Mouse (Mus musculus) forebrain, postnatal 0 days (tissue): ENCODE data around the gene Gm20695. TPM values are rescaled to one million over a fixed set of nuclear protein-coding genes. Genes with fewer than 3 reads are reported as not detected.

Source experiments
- ATAC-seq: fragments of 200-750 bp; cut with Nextera tagmentation; 2 replicates; pipeline ENCODE4 v1.8.0; 2017; ENCODE audit warnings: mild to moderate bottlenecking, moderate library complexity
- DNase-seq: peaks from one replicate; pipeline ENCODE4 v3.0.0-alpha.2; 2015
- H3K27ac ChIP-seq: fragments of 300-500 bp; sonication (generic); 2 replicates; pipeline ENCODE4 v1.5.1; 2014; ENCODE audit warnings: low read depth, mild to moderate bottlenecking, antibody characterized with exemption, low read length, moderate library complexity, mixed read lengths
- H3K27me3 ChIP-seq: fragments of 300-500 bp; sonication (generic); 2 replicates; pipeline ENCODE4 v1.6.1; 2014; ENCODE audit warnings: mild to moderate bottlenecking, low read length, mixed read lengths; ENCODE audit not compliant: insufficient read depth
- H3K36me3 ChIP-seq: fragments of 300-500 bp; sonication (generic); 2 replicates; pipeline ENCODE4 v1.6.1; 2014; ENCODE audit warnings: mild to moderate bottlenecking, moderate library complexity; ENCODE audit not compliant: insufficient read depth
- H3K4me1 ChIP-seq: fragments of 300-500 bp; sonication (generic); 2 replicates; pipeline ENCODE4 v1.6.1; 2014; ENCODE audit warnings: antibody characterized with exemption; ENCODE audit not compliant: insufficient read depth
- H3K4me2 ChIP-seq: fragments of 300-500 bp; sonication (generic); 2 replicates; pipeline ENCODE4 v1.6.1; 2014; ENCODE audit warnings: low read depth, mild to moderate bottlenecking, moderate library complexity
- H3K4me3 ChIP-seq: fragments of 300-500 bp; sonication (generic); 2 replicates; pipeline ENCODE4 v1.5.1; 2014; ENCODE audit warnings: low read depth, low read length, mixed read lengths
- H3K9ac ChIP-seq: fragments of 300-500 bp; sonication (generic); 2 replicates; pipeline ENCODE4 v1.6.1; 2014; ENCODE audit warnings: mild to moderate bottlenecking
- H3K9me3 ChIP-seq: fragments of 300-500 bp; sonication (generic); 2 replicates; pipeline ENCODE4 v1.6.1; 2016; ENCODE audit warnings: low read length
- CTCF ChIP-seq: sonication (generic); IDR thresholded peaks from 2 replicates; pipeline ENCODE4 v1.5.1; 2016; ENCODE audit warnings: antibody characterized with exemption, control low read depth, low read depth
- WGBS: fragments of 180-500 bp; shearing (Covaris S2); extraction: QIAGEN DNeasy Blood & Tissue Kit; methylation state at CpG from one replicate; pipeline ENCODE4 v1.1.7; 2014; 5-methylcytosine and 5-hydroxymethylcytosine counted together
- polyA plus RNA-seq: library from polyadenylated mRNA; unstranded; fragments of >200 nt; fragmentation: Nextera tagmentation; extraction: Ambion mirVana; gene quantifications from 2 replicates; pipeline ENCODE4 v1.2.1, GENCODE M21; 2015
- total RNA-seq: library from RNA; depleted of rRNA; stranded (reverse); fragments of >200 nt; gene quantifications from 2 replicates; pipeline ENCODE4 v1.2.3, GENCODE M21; 2014

Gm20695 gene
- total and polyA plus RNA-seq, 2 experiments from 2014 or later, result 2.4 to 5.6 TPM

GRCm38 (mm10) chr16:3895173-3895792, 10.8 kb downstream of the Gm20695 start:
- Histone ChIP-seq H3K9ac (no peak overlapping the region), H3K4me1 (no peaks in the 10 kb centered on the region), H3K27ac (peak overlapping the region; percentile 10; the same call in 1 of the 2 replicates), H3K9me3 (no peaks in the 10 kb centered on the region), H3K27me3 (no peaks in the 10 kb centered on the region), H3K4me3 (no peak overlapping the region), H3K4me2 (no peak overlapping the region), H3K36me3 (peaks cover 42% of the 10 kb centered on the region)
- WGBS, result 84% methylated on average over 9 of the region's 9 CpGs
- TF ChIP-seq CTCF, result no peak
- ATAC-seq (no peak), DNase-seq (no peak)

- Histone ChIP-seq H3K27me3 (no peaks in the 10 kb centered on the region), H3K36me3 (peaks cover 49% of the 10 kb centered on the region), H3K27ac (no peak overlapping the region), H3K9ac (no peak overlapping the region), H3K4me3 (no peak overlapping the region), H3K4me1 (no peaks in the 10 kb centered on the region), H3K4me2 (no peak overlapping the region), H3K9me3 (no peaks in the 10 kb centered on the region)
- 90% methylated on average over 6 of the region's 6 CpGs for WGBS
- no peak for ATAC-seq
- TF ChIP-seq CTCF, result no peak
- DNase-seq, result no peak
Observed at GRCm38 (mm10) chr16:3896046-3896445, 11.6 kb downstream of the Gm20695 start.

GRCm38 (mm10) chr16:3896553-3896952, 12.1 kb downstream of the Gm20695 start:
- Histone ChIP-seq H3K4me1 (no peaks in the 10 kb centered on the region), H3K4me3 (no peak overlapping the region), H3K27ac (no peak overlapping the region), H3K36me3 (peaks cover 55% of the 10 kb centered on the region), H3K4me2 (no peak overlapping the region), H3K9ac (no peak overlapping the region), H3K9me3 (no peaks in the 10 kb centered on the region), H3K27me3 (no peaks in the 10 kb centered on the region)
- ATAC-seq (no peak), DNase-seq (no peak)
- 77% methylated on average over 1 of the region's 1 CpGs for WGBS
- TF ChIP-seq CTCF, result no peak

- 66% methylated on average over 2 of the region's 2 CpGs for WGBS
- Histone ChIP-seq H3K36me3 (peaks cover 40% of the 10 kb centered on the region), H3K27me3 (no peaks in the 10 kb centered on the region), H3K4me3 (no peak overlapping the region), H3K9ac (no peak overlapping the region), H3K27ac (no peak overlapping the region), H3K9me3 (no peaks in the 10 kb centered on the region), H3K4me2 (0 out of 2 replicates have a peak overlapping the region, but pooled peaks have one; percentile 81), H3K4me1 (peaks cover 7% of the 10 kb centered on the region; the same call in 1 of the 2 replicates)
- TF ChIP-seq CTCF, result no peak
- ATAC-seq, result no peak
- DNase-seq, result no peak
Observed at GRCm38 (mm10) chr16:3907471-3907870, 23.0 kb downstream of the Gm20695 start.

GRCm38 (mm10) chr16:3908537-3909111, 24.2 kb downstream of the Gm20695 start, which contains the start of the genes 1700037C18Rik and Cluap1:
TSS of gene 1700037C18Rik (minus strand) at chr16:3908689.
TSS of gene Cluap1 (plus strand) at chr16:3908801.
- Histone ChIP-seq H3K27ac (peak within 1 kb of the TSS; percentile 83), H3K4me2 (peak within 1 kb of the TSS; percentile 81), H3K9ac (peak within 1 kb of the TSS; percentile 72), H3K4me1 (peaks cover 7% of the 10 kb centered on the region; the same call in 1 of the 2 replicates), H3K9me3 (no peaks in the 10 kb centered on the region), H3K36me3 (peaks cover 41% of the 10 kb centered on the region), H3K27me3 (no peaks in the 10 kb centered on the region), H3K4me3 (peak within 1 kb of the TSS; percentile 79)
- DNase-seq (peak; percentile 97), ATAC-seq (peak; percentile 96)
- TF ChIP-seq CTCF, result peak; percentile 81
- WGBS, result under 1% methylated on average over 33 of the region's 33 CpGs

GRCm38 (mm10) chr16:3909118-3909517, 24.7 kb downstream of the Gm20695 start:
- no peak for ATAC-seq
- H3K9me3 ChIP-seq, result no peaks in the 10 kb centered on the region
- peak overlapping the region; percentile 72 for H3K9ac ChIP-seq
- WGBS, result 5% methylated on average over 20 of the region's 20 CpGs
- H3K27me3 ChIP-seq, result no peaks in the 10 kb centered on the region
- no peak for DNase-seq
- peaks cover 7% of the 10 kb centered on the region; the same call in 1 of the 2 replicates for H3K4me1 ChIP-seq
- H3K36me3 ChIP-seq, result peaks cover 40% of the 10 kb centered on the region
- peak overlapping the region; percentile 83 for H3K27ac ChIP-seq
- peak overlapping the region; percentile 81 for H3K4me2 ChIP-seq
- H3K4me3 ChIP-seq, result peak overlapping the region; percentile 79
- no peak for TF ChIP-seq CTCF

GRCm38 (mm10) chr16:3920756-3921155, 36.3 kb downstream of the Gm20695 start:
- no peak overlapping the region for H3K27ac ChIP-seq
- WGBS, result 88% methylated on average over 2 of the region's 2 CpGs
- H3K27me3 ChIP-seq, result no peaks in the 10 kb centered on the region
- DNase-seq (no peak), ATAC-seq (no peak)
- H3K4me3 ChIP-seq, result no peak overlapping the region
- H3K4me2 ChIP-seq, result no peak overlapping the region
- H3K4me1 ChIP-seq, result no peaks in the 10 kb centered on the region
- no peak overlapping the region for H3K9ac ChIP-seq
- H3K36me3 ChIP-seq, result peaks cover 87% of the 10 kb centered on the region
- H3K9me3 ChIP-seq, result no peaks in the 10 kb centered on the region
- no peak for TF ChIP-seq CTCF
